Mouse (Mus musculus) olfactory bulb, adult 2 months (tissue): ENCODE results near the gene Gm28036.

Source experiments
- CTCF ChIP-seq: fragments of 200-500 bp; IDR thresholded peaks from 2 replicates; pipeline ENCODE4 v1.5.1; 2012; ENCODE audit warnings: low read depth, mild to moderate bottlenecking, low read length, moderate library complexity; ENCODE audit not compliant: insufficient read depth
- POLR2A ChIP-seq: fragments of 200-500 bp; IDR thresholded peaks from 2 replicates; pipeline ENCODE4 v1.6.1; 2012; ENCODE audit warnings: mild to moderate bottlenecking, low read depth, low read length, moderate library complexity; ENCODE audit not compliant: insufficient read depth

DNA sequence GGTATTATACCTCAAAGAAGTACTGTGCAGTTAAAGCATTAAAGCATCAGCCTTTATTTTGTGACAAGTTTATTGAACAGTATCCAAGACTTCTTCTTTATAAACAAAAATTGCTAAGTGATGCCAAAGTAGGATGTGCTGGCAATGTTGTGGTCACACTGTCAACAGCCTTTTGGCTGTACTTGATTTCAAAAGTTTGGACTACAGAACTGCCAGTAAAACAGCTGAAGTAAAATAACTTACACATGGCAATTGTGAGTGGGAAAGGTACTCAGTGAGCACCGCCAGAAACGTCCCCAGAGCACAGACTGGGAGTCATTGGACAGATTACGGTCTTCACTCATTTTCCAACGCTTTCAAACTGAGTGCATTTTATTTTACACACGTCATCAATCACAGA, 35.0 kb downstream of the Gm28036 start:
- TF ChIP-seq CTCF (no peak), POLR2A (no peak)
